Mouse (Mus musculus): Measurements from ENCODE around the gene Mlxip.

Gene Mlxip

DNA sequence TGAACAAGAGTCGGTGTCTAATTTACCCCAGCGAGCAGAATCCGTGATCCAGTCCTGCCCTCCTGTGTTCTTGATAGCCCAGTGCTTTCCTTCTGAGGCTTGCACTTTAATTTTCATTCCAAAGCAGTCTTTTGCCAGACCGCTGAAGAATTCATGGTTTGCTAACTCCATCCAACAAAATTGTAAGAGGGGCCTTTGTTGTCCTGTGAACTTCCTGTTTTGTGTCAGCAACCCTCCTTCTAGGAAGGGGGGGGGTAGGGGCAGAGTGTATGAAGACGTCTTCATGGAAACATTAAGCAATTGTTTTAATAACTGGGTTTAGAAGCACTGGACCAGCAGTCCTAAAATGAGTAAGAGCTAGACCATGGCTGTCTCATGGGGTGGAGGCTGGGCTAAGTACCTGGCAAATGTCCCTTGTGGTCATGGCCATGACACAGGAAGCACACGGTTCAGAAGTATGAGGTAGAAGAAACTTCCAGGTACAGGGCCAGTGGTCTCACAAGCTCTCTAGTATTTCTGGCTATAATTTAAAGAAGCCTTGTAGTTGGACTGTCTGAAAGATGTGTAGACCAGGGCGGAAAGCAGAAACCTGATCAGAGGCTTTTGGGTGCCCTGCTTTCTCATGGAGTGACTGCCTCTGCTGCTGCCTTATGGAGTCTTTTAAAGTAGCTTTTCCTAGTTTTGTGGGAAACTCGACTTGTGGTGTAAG is 41.6 kb downstream of the Mlxip start:
- peak; percentile 38 to 53 for DNase-seq

DNA sequence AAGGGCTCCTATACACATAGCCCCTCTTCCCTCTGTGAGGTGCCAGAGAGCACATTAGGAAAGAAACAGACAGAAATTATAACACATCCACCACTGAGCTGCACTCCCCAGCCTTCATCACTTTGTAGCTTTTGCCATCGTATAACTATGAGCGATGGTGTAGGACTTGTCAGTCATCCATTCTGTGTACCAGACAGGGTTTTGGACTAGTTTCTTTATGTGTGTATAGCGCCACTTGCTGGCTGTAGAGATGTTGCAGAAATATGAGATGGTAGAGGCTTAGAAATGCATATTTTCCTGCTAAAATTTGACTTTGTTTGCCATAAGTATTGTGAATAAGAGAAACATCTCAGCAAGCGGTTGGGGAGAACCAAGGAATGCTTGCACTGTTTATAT is 42.2 kb downstream of the Mlxip start:
- peak in 1 of 2 experiments; percentile 78 for DNase-seq

DNA sequence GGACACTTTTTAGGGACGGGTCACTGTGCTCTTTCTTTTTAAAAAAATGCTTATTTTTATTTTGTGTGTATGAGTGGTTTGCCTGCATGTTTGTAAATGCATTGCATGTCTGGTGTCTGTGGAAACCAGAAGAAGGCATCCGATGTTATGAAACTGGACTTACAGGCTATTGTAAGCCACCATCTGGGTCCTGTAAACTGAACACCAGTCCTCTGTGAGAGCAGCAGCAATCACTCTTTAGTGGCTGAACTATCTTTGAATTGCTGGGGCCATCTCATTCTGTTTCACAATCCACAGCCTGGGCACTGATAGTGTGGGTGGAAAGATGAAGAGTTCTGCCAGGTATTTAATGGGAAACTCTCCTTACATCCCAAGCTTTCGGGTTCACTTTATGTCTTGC is 43.8 kb downstream of the Mlxip start:
- no peak for DNase-seq

DNA sequence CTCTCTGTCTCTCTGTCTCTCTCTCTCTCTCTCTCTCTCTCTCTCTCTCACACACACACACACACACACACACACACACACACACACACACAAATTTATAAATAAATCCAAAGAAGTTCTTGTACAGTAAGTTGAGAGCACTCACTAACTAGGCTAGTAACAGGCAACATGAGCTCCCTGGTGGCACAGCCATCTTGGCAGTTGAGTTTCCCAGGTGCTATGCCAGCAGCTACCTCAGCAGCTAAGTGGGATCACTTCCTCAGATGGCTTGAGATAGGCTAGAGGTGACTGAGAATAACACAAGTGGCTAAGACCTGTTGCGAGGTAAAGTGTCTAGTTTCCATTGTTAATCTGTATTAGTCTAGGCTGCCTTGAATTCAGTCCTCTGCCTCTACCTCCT is 44.7 kb downstream of the Mlxip start:
- no peak for DNase-seq

DNA sequence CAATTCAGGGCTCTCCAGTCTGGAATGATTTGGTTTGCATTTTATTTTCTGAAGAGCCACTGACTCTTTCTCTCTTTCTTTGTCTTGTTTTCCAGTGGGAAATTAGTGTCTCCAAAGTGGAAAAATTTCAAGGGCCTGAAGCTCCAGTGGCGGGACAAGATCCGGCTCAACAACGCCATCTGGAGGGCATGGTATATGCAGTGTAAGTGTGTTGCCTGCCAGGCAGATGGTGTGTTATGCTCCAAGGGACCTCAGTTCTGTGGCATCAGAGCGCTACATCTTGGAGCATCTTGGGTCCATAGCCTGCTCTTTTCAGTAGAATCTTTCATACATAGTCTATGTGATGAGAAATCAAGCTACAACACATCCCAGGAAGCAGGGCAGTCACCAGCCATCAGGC is 45.3 kb downstream of the Mlxip start:
- peak in 1 of 2 experiments; percentile 46 for DNase-seq

DNA sequence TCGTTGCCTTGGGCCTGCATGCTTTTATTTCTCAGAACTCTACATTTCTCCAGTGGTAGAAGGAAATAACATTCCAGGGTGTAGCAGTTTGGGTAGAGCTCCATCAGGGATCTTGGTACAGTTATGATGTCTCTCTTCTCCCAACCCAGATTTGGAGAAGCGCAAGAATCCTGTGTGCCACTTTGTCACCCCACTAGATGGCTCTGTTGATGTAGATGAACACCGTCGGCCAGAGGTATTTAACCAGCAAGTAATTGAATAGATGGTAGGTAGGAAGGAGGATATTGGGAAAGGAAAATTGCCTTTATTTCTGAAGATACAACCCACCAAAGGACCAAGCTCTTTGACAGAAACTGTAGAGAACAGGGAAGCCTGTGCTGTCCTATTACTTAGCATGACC is 46.1 kb downstream of the Mlxip start:
- DNase-seq: no peak

DNA sequence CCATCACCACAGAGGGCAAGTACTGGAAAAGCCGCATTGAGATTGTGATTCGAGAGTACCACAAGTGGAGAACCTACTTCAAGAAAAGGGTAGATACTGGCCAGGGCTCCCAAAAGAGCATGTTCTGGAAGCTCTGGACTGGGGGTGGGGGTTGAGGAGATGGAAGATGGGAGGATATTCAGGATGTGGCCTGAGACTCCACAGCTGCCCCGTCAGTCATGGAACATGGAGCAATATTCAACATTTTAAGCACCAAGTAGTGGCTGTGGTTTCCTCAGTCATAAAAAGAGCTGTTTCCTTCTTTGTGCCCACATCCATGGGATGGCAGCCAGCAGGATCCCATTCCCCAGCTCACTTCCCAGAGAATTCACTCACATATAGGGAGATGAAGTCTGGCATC is 47.7 kb downstream of the Mlxip start:
- DNase-seq: no peak

DNA sequence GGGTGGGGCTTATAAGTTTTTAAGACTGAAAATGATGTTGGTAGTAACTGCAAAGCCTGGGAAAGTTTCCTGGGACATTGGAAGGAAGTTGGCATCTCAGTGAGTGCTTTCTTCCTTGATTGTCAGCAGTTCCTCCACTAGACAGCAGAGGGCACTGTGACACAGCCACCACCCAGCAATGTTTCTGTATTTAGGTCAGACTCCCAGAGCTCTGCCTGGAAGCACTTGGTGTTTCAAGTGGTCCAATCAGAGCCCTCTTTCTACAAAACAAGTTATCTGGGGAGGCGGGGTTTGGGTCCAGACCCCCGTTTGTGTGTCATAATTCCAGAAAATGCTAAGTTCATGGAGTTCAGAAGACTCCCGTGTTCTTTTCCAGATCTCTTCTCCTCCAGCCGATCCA is 49.5 kb downstream of the Mlxip start:
- DNase-seq: peak; percentile 56 to 79

DNA sequence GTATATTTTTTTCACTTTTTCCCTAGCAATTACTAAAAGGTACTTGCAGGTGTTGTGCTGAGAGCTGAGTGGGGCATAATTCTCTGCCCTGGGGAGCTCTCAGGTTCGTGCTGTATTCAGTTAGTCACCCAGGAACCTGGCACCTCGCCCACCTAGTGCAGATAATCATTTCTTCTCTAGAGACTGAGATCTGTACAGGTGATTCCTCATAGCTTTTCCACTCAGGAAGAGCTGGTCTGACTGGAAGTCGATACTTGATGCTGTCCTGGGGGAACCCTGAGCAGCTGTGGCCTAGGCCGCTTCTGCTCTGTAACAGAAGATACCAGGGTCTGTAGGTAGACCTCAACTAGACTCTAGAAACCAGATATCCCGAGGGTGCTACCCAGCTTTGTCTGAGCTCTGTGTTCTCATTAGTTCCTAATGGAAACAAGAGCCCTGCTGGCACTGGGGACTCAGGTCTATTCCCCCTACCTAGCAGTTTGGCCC is 50.3 kb downstream of the Mlxip start:
- DNase-seq: no peak

DNA sequence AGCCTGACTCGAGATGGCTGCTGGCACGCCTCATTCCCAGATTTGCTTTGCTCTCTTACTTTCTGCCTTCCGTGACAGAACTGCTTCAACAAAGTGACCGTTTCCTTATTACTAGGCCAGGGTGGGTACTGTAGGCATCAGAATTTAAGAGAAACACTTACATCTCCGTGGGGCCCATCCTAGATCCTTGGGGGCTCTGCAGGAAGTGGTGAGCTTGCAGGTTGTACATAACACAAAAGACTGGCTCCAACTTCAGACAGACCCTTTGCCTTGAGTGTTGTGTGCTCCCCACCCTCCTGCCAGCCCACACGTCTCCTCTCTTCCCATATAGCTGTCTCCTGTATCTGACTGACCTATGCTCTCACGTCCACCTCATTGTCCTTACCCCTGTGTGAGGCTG is 57.3 kb downstream of the Mlxip start:
- no peak for DNase-seq

DNA sequence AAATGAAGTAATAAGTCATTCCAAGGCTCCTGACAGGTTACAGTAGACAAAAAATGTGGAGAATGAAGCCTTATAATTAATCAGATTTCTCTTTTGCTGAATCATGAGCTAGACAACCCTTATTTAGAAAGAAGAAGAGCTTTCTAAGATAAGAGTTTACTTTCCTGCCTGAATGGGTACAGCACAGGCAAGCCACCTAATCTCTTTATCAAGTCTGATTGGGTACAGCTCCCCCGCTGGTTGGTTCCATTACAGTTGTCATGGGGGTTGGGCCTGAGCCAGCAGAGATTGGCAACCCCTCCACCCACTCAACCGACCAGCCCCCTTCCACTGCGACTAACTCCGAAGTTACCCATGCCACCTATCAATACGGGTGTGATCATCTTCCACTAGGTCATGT is 66.8 kb downstream of the Mlxip start:
- DNase-seq: no peak

DNA sequence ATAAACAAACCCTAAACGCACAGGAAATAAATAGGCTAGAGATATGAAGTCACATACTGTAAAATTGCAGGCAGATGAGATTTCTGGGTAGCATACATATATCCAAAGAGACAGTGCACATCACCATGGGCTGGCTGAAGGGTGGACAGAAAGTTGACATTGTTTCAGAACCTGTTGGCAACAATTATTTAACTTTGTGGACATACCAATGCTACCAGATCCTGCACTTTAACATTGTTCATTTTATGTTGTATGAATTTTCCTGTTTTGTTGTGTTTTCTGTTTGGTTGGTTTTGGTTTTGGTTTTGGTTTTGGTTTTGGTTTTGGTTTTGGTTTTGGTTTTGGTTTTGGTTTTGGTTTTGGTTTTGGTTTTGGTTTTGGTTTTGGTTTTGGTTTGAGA is 70.0 kb downstream of the Mlxip start:
- no peak for DNase-seq

DNA sequence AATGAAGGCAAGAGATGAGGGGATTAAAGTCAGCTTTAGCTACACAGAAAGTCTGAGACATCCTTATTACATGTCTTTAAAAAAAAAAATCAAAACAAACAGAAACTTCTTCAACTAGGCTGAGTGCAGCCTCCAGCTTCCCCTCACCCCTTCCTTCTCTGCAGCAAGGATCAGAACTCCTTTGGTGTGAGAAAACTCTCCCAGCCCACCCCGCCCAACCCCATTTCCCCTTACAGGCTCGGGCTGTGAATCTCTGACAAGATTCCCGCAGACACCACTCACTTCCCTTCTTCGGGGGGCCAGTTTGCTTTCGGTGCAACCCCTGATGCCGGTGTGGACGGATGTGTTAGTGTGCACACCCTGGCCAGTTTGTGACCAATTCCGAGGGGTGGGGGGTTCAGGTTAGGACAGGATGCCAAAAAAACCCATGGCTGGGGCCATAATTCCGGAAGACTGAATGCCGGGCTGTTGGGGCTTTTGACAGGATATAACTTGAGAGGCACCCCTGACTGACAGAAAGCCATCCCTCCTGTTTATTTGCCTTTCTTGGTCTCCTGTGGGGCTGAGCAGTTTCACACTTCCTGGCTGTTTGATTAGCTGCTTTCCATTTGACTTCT is 76.3 kb downstream of the Mlxip start:
- no peak for DNase-seq

DNA sequence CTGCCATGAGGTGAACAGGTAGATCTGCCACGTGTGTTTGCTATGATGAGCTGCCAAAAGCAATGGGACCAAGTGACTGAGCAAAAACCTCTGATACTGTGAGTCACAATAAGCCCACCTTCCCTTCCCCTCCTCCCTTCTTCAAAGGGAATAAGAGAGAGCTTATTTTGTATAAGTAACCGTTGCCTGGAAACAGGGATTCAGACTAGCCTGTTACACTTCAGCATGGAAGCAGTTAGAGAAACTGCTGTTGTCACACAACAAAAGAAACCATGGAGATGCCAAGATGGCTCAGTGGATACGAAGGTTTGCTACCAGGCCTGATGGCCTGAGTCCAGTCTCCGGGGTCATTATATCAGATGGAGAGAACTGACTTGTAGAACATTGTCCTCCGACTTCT is 79.2 kb downstream of the Mlxip start:
- no peak for DNase-seq

DNA sequence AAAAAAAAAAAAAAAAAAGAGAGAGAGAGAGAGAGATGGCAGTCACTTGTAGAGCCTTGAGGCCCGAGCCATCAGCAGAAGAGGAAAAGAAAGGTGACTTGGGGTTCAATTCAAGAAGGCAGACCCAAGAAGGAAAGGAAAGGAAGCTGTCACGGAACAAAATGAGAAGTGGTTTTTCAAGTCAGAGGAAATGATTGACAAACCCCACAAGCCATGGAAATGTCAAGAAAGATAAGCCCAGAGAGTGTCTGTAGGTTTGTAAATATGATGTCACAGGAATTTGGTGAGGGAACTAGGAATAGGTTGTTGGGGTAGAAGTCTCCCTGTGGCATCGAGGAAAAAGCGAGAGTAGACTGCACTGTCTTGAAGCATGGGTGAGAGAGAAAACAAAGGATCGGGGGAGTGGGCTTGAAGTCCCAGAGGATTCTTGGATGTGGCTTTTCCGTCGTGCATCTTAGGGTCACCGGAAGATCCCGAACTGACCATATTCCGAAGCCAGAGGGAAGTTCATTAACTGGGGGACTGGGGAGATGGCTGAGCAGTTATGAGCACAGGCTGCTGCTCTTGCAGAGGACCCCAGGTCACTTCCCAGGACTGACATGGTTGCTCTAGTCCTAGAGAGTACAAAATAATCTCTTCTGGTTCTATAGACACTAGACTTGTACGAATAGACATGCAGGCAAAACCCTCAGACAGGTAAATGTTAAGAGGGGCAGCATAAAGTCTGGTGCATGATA is 93.2 kb downstream of the Mlxip start:
- DNase-seq: no peak

DNA sequence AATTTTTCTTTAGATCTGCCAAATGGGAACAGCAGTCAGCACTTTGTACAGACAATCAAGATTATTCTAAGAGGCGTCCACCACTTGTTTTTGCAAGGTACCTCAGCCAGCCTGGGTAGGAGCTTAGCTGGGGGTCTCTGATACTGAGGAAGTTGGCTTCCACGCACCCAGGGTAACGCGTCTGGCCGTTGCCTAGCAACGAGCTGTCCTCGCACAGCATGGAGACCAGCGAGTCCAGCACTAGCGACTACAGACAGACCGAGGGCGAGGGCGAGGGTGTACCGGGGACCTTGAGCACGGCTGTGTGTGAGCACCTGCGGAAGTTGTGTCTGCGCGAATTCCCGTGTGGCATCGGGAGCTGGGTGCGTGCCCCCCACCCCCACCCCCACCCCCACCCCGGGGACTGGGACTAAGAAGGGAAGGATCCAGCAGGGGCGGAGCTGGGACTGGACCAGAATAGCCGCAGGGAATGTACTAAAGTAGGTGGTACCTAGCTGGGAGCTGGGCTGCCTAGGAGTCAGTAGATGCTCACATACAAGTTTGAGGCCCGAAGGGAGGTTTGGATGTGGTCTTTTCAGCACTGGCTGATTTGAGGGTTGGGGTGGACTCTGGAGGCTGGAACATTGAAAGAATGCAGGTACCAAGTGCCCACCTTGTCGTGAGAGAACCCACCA is 94.7 kb downstream of the Mlxip start, which contains the start of the genes Lrrc43 and Il31:
TSS of gene Lrrc43 (plus strand) at position 194 of the 674 bp plus-strand sequence.
TSS of gene Il31 (minus strand) at position 378 of the 674 bp plus-strand sequence.
- no peak for DNase-seq

DNA sequence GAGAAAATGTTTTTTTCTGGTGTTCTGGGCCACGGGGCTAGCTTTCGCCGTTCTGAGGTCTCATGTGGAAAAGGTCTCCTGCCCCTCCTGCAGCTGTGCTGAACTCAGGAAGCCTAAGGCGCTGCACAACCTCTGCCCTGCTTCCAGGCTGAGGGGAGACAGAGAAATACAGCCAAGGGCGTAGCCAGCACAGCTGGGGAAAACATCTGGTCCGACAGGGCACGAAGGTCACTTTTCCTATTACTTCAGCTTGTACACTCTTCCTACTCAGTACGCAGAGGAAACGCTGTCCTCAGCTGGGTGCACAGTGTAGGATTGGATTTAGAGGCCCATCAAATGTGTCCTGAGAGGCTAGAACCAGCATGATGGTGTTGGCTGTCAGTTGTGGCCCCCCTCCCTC is 95.3 kb downstream of the Mlxip start:
- DNase-seq: no peak

DNA sequence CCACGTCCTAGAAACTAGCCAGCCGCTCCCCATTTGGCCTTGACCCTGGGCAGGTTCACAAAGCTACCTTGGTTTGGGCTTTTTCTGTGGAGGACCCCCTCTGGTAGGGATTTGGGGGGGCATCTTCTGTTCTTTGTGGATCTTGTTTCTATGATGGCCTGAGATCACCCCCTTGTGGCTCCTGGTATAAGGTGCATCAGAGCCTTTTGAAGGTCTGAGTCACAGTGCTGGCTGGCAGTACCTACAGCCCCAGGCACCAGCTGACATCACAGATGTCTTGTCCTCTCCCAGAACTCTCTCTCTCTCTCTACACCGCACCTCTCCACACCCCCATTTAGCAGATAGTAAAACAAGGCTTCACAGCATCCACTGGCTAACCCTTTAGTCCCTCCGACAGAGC is 105.1 kb downstream of the Mlxip start:
- peak in 1 of 2 experiments; percentile 28 for DNase-seq

DNA sequence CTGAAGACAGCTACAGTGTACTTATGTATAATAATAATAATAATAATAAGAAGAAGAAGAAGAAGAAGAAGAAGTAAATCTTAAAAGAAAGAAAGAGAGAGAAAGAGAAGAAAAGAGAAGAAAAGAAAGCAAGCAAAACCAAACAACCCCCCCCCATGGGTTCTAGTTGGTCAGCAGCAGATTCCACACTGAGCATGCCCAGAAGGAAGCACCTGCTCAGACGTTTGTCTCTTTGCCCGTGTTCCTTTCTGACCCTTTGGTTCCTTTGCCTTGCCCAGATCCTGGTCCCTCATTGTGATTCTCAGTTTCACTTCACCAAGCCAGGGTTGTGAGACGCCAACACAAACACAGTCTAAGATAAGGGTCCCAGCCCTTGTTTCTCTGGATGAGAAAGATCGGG is 107.4 kb downstream of the Mlxip start:
- no peak for DNase-seq

Measured in kidney, postnatal 25 days (tissue).